Mouse (Mus musculus): ENCODE data around the gene Plekha3. TPM values are rescaled to one million over a fixed set of nuclear protein-coding genes. Genes with fewer than 3 reads are reported as not detected.

Plekha3 gene
- polyA plus RNA-seq, 1 experiment from 2014 or later: 52.0 TPM

- H3K27me3 ChIP-seq: no peaks in the 10 kb centered on the region
- TF ChIP-seq CTCF (IDR thresholded peaks at IDR 0.05): no peak
- ATAC-seq (no peak), DNase-seq (ENCODE audit: low read depth, low spot score) (no peak)
- ChIA-PET CTCF (interaction anchor here (0.9 to 1.2 kb wide), 2 partner anchors 8 to 344 kb away, joined by 3 to 4 read pairs; no protein-coding TSS in a partner anchor), POLR2A (no interaction called here)
- in situ Hi-C loops (cut with MboI; ENCODE audit: low pct_unique_long_range_greater_than_20kb): no loop called here
Observed at GRCm38 (mm10) chr2:76705655-76706054, 30.6 kb downstream of the Plekha3 start.

DNA sequence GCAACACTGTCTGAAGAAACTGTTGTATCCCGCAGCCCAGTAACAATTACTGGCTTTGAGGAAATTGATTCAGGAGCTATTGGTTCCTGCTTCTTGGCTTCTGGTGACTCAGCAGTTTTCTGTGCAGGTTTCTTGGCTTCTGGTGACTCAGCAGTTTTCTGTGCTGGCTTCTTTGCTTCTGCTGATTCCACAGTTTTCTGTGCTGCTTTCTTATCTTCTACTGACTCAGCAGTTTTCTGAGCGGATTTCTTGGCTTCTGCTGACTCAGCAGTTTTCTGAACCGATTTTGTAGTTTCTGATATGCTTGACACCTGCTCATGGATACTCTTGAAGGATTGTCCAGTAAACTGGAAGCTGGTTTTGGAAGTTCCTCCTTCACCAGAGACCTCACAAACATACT, 33.4 kb downstream of the Plekha3 start:
- no peak for DNase-seq (ENCODE audit: low read depth, low spot score)
- TF ChIP-seq CTCF (IDR thresholded peaks at IDR 0.05): no peak
- H3K27me3 ChIP-seq: no peaks in the 10 kb centered on the region
- no peak for ATAC-seq
- CTCF ChIA-PET: no interaction called here
- in situ Hi-C loops (cut with MboI; ENCODE audit: low pct_unique_long_range_greater_than_20kb): no loop called here
- POLR2A ChIA-PET: no interaction called here

DNA sequence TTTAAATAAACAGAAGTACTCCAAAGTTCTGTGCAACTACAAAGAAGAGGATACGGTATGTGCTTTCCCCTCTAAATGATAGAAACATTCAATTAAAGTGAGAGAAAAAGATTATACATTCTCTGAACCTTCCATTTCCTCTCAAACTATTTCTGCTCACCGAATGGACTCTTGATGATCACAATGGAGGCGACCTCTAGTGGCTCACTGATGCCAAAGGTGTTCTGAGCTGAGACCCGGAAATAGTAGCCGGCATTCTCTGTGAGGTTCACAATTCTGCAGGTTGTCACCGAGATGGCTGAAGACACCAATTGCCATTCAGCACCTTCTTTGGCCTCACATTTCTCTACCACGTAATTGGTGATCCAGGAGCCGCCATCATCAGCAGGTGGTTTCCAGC, 39.9 kb downstream of the Plekha3 start:
- TF ChIP-seq CTCF (IDR thresholded peaks at IDR 0.05): peak; percentile 73
- ChIA-PET POLR2A (no interaction called here), CTCF (interaction anchor here (1.2 to 1.4 kb wide), 2 partner anchors 13 to 348 kb away, joined by 3 to 6 read pairs; no protein-coding TSS in a partner anchor)
- no peaks in the 10 kb centered on the region for H3K27me3 ChIP-seq
- in situ Hi-C loops (cut with MboI; ENCODE audit: low pct_unique_long_range_greater_than_20kb): no loop called here
- ATAC-seq: no peak
- DNase-seq (ENCODE audit: low read depth, low spot score): no peak

DNA sequence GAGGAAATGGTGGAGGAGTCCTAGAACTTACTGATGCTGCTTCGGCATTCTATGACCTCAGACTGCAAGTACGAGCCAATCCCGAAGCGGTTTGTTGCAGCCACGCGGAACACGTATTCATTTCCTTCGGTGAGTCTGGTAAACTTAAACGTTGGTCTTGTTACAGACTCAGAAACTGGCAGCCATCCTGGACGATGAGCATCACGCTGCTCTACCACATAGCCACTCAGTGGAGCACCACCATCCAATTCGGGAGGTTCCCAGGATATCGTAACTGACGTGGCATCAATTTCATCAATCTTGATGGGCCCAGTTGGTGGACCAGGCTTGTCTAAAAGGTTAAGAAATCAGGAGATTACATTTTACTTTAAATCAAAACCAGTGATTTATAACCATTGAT, 44.6 kb downstream of the Plekha3 start:
- no peaks in the 10 kb centered on the region for H3K27me3 ChIP-seq
- ChIA-PET CTCF (no interaction called here), POLR2A (no interaction called here)
- no peak for ATAC-seq
- no peak for TF ChIP-seq CTCF (IDR thresholded peaks at IDR 0.05)
- no peak for DNase-seq (ENCODE audit: low read depth, low spot score)
- in situ Hi-C loops (cut with MboI; ENCODE audit: low pct_unique_long_range_greater_than_20kb): no loop called here

Other genes with a start within 250 kb of the Plekha3 start
- 48.8 TPM for gene Prkra, start 27.3 kb upstream of the Plekha3 start, polyA plus RNA-seq (2021)
- gene Pjvk, start 26.8 kb upstream of the Plekha3 start, polyA plus RNA-seq (2021): 0.24 TPM
- gene Fkbp7, start 2.2 kb upstream of the Plekha3 start, polyA plus RNA-seq (2021): 37.3 TPM